In the genomic region with DNA sequence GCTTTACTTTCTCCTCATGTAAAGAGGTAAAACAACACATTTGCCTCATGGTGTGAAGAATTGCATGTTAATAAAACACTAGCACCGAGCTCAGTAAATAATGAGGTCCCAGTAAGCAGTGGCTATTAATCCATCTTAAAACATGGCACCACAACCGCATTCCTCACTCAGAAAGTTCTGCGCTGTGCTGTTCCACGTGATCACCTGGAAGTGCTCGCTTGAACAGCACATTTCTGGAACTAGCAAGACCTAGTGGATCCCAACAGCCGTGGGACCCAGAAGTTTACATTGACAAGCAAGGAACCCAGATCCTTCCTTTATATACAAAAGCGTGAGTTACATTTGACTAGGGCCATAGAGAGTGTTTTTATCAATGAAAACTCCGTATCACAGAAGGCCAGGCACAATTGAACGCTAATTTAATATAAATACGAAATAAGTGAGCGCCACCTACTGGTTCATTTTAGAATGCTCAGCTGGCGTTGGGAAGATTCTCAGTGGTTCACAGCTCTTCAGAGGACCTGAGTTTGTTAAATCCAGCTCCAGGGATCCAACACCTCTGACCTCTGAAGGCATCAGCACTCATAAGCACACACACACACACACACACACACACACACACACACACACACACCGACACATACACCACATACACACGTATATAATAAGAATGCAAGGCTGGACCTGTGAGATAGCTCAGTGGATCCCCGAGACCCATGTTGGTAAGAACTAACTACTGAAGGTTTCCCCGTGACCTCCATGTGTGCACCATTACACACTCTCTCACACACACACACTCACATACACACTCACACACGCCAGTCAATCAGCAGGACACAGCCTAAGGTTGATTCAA, we compare ENCODE assay signal across 9 mouse cellular contexts. TPM values are rescaled to one million over a fixed set of nuclear protein-coding genes. Genes with fewer than 3 reads are reported as not detected.
DNase-seq lines count a peak whose midpoint lies in the region; ATAC-seq and TF ChIP-seq lines count a peak whose summit lies in the region.
"Had no signal": no experiment of that assay in that cellular context is flagged by ENCODE, and none has a peak within 500 bp of the region (broad histone marks: within the 10 kb centered on the region; RNA-seq: fewer than 3 reads in every experiment).

No protein-coding gene starts in this region.

- no peaks in the 10 kb centered on the region for H3K79me2 ChIP-seq in liver, adult 2 months (ENCODE audit: control insufficient read depth, insufficient read depth, low read length)

- no peak overlapping the region for H3K27ac ChIP-seq in forebrain, embryonic 16.5 days (ENCODE audit: low read length)
- no peak overlapping the region for H3K27ac ChIP-seq in intestine, embryonic 16.5 days (ENCODE audit: low read length)
- H3K27ac ChIP-seq in liver, adult 2 months (replicated peaks; ENCODE audit: insufficient read depth, low read depth, low read length) = no peak overlapping the region
- H3K27ac ChIP-seq in midbrain, embryonic 16.5 days (ENCODE audit: low read length) = no peak overlapping the region

- no peak overlapping the region for H3K9ac ChIP-seq in forebrain, embryonic 16.5 days (replicated peaks; ENCODE audit: low read depth, low read length)
- H3K9ac ChIP-seq in intestine, embryonic 16.5 days (ENCODE audit: low read depth, low read length) = no peak overlapping the region
- H3K9ac ChIP-seq in liver, adult 2 months (ENCODE audit: low read depth, low read length) = no peak overlapping the region
- H3K9ac ChIP-seq in midbrain, embryonic 16.5 days (ENCODE audit: low read depth, low read length) = no peak overlapping the region

- H3K36me3 ChIP-seq in forebrain, embryonic 16.5 days (ENCODE audit: control insufficient read depth, insufficient read depth) = no peaks in the 10 kb centered on the region
- no peaks in the 10 kb centered on the region for H3K36me3 ChIP-seq in intestine, embryonic 16.5 days (ENCODE audit: control insufficient read depth, insufficient read depth, low read length)
- H3K36me3 ChIP-seq in liver, adult 2 months (ENCODE audit: control insufficient read depth, insufficient read depth, low read length) = no peaks in the 10 kb centered on the region
- no peaks in the 10 kb centered on the region for H3K36me3 ChIP-seq in midbrain, embryonic 16.5 days (ENCODE audit: control insufficient read depth, insufficient read depth, low read length)

- H3K4me1 ChIP-seq in forebrain, embryonic 16.5 days (replicated peaks; ENCODE audit: control insufficient read depth, insufficient read depth, low read length) = peaks cover 4% of the 10 kb centered on the region
- H3K4me1 ChIP-seq in intestine, embryonic 16.5 days (ENCODE audit: control insufficient read depth, insufficient read depth, low read length) = no peaks in the 10 kb centered on the region; the same call in 1 of the 2 replicates
- H3K4me1 ChIP-seq in liver, adult 2 months (ENCODE audit: control insufficient read depth, insufficient read depth, low read length) = no peaks in the 10 kb centered on the region
- peaks cover 11% of the 10 kb centered on the region for H3K4me1 ChIP-seq in midbrain, embryonic 16.5 days (ENCODE audit: control insufficient read depth, insufficient read depth, low read length)

- H3K9me3 ChIP-seq in forebrain, embryonic 16.5 days (ENCODE audit: control insufficient read depth, low read length) = no peaks in the 10 kb centered on the region
- no peaks in the 10 kb centered on the region for H3K9me3 ChIP-seq in intestine, embryonic 16.5 days (ENCODE audit: control insufficient read depth, low read length)
- no peaks in the 10 kb centered on the region for H3K9me3 ChIP-seq in midbrain, embryonic 16.5 days (replicated peaks; ENCODE audit: control insufficient read depth, low read length, poor library complexity, severe bottlenecking)

- H3K27me3 ChIP-seq in forebrain, embryonic 16.5 days (replicated peaks; ENCODE audit: control insufficient read depth, insufficient read depth, low read length) = no peaks in the 10 kb centered on the region
- no peaks in the 10 kb centered on the region; the same call in 1 of the 2 replicates for H3K27me3 ChIP-seq in intestine, embryonic 16.5 days (replicated peaks; ENCODE audit: control insufficient read depth, insufficient read depth, low read length)
- no peaks in the 10 kb centered on the region for H3K27me3 ChIP-seq in liver, adult 2 months (ENCODE audit: control insufficient read depth, insufficient read depth, low read length)
- H3K27me3 ChIP-seq in midbrain, embryonic 16.5 days (ENCODE audit: control insufficient read depth, insufficient read depth, low read depth, low read length) = no peaks in the 10 kb centered on the region

- peak; percentile 20; the same call in 1 of the 2 replicates for TF ChIP-seq CTCF in liver, adult 2 months (IDR thresholded peaks at IDR 0.05; ENCODE audit: low read depth, low read length)

- 26% methylated on average over 17 of the region's 17 CpGs for WGBS in forebrain, embryonic 16.5 days
- WGBS in intestine, embryonic 16.5 days = 31% methylated on average over 17 of the region's 17 CpGs
- 39% methylated on average over 17 of the region's 17 CpGs for WGBS in liver, adult 2 months
- WGBS in midbrain, embryonic 16.5 days = 33% methylated on average over 17 of the region's 17 CpGs

- peak overlapping the region; percentile 46 for H3K4me2 ChIP-seq in forebrain, embryonic 16.5 days (ENCODE audit: low read length)
- peak overlapping the region; percentile 42 for H3K4me2 ChIP-seq in intestine, embryonic 16.5 days (ENCODE audit: low read depth, low read length)
- H3K4me2 ChIP-seq in midbrain, embryonic 16.5 days (ENCODE audit: low read length) = peak overlapping the region; percentile 48

- ATAC-seq in forebrain, embryonic 16.5 days = peak; percentile 37
- no peak; the same call in 1 of the 2 replicates for ATAC-seq in intestine, embryonic 16.5 days
- ATAC-seq in midbrain, embryonic 16.5 days = peak; percentile 62

- H3K4me3 ChIP-seq in forebrain, embryonic 16.5 days (replicated peaks; ENCODE audit: low read length) = peak overlapping the region; percentile 14; the same call in 1 of the 2 replicates
- no peak overlapping the region for H3K4me3 ChIP-seq in intestine, embryonic 16.5 days (ENCODE audit: low read length)
- H3K4me3 ChIP-seq in liver, adult 2 months (ENCODE audit: insufficient read depth, low read depth, low read length) = no peak overlapping the region
- peak overlapping the region; percentile 12; the same call in 1 of the 2 replicates for H3K4me3 ChIP-seq in midbrain, embryonic 16.5 days (ENCODE audit: low read depth, low read length)
- H3K4me3 ChIP-seq: erythroblast, embryonic 14.5 days had no signal

- DNase-seq in layer of hippocampus, adult 18-20 months (ENCODE audit: low spot score in 2 of 2) = peak; percentile 52 to 82
- DNase-seq in layer of hippocampus, adult 9-11 months = no peak
- peak; percentile 67 for DNase-seq in brain, adult 2 months (ENCODE audit: low read depth, low spot score)
- peak; percentile 40 for DNase-seq in liver, adult 2 months (ENCODE audit: extremely low read depth, low read depth, low spot score)
- peak; percentile 28 for DNase-seq in yolk sac, embryonic 10.5 days (ENCODE audit: low spot score)

- TF ChIP-seq POLR2A in liver, adult 2 months (IDR thresholded peaks at IDR 0.05; ENCODE audit: extremely low read depth, insufficient read depth, low read length) = no peak

RNA-seq across cellular contexts. Expression of a gene that starts 25.5 kb away (rescaled TPM):
- 100 to 1,000 TPM; 237 to 246 TPM for total RNA-seq in layer of hippocampus, adult 18-20 months (2021)
- polyA plus RNA-seq in forebrain, embryonic 16.5 days (2015; fragmentation: Nextera tagmentation; extraction: Ambion mirVana) = 451 and 473 TPM in 2 replicates
- 713 and 755 TPM in 2 replicates for polyA plus RNA-seq in intestine, embryonic 16.5 days (2015; fragmentation: Nextera tagmentation; extraction: Ambion mirVana)
- total RNA-seq in liver, adult 2 months (2014; rRNA removed) = 507 and 645 TPM in 2 replicates
- polyA plus RNA-seq in liver, adult 2 months (2012; rRNA removed) = 645 and 687 TPM in 2 replicates
- polyA plus RNA-seq in midbrain, embryonic 16.5 days (2015; fragmentation: Nextera tagmentation; extraction: Ambion mirVana) = 347 and 351 TPM in 2 replicates

RNA-seq across cellular contexts. Expression of a gene that starts 42.5 kb away (rescaled TPM):
- total RNA-seq in layer of hippocampus, adult 18-20 months (2021) = 10 to 100 TPM; 58.1 to 62.3 TPM
- 7.2 and 7.6 TPM in 2 replicates for polyA plus RNA-seq in forebrain, embryonic 16.5 days (2015; fragmentation: Nextera tagmentation; extraction: Ambion mirVana)
- 4.1 and 5.9 TPM in 2 replicates for polyA plus RNA-seq in intestine, embryonic 16.5 days (2015; fragmentation: Nextera tagmentation; extraction: Ambion mirVana)
- total RNA-seq in liver, adult 2 months (2014; rRNA removed) = 11.4 and 13.2 TPM in 2 replicates
- polyA plus RNA-seq in liver, adult 2 months (2012; rRNA removed) = 13.7 and 18.2 TPM in 2 replicates
- polyA plus RNA-seq in midbrain, embryonic 16.5 days (2015; fragmentation: Nextera tagmentation; extraction: Ambion mirVana) = 6.7 and 6.9 TPM in 2 replicates

RNA-seq across cellular contexts. Expression of a gene that starts 51.3 kb away (rescaled TPM):
- total RNA-seq in layer of hippocampus, adult 18-20 months (2021) = 1 to 10 TPM; 1.9 to 2.4 TPM
- 1.4 and 2.0 TPM in 2 replicates for polyA plus RNA-seq in forebrain, embryonic 16.5 days (2015; fragmentation: Nextera tagmentation; extraction: Ambion mirVana)
- 0.78 and 1.2 TPM in 2 replicates for polyA plus RNA-seq in intestine, embryonic 16.5 days (2015; fragmentation: Nextera tagmentation; extraction: Ambion mirVana)
- total RNA-seq in liver, adult 2 months (2014; rRNA removed) = 5.8 and 11.2 TPM in 2 replicates
- 11.0 and 16.3 TPM in 2 replicates for polyA plus RNA-seq in liver, adult 2 months (2012; rRNA removed)
- polyA plus RNA-seq in midbrain, embryonic 16.5 days (2015; fragmentation: Nextera tagmentation; extraction: Ambion mirVana) = 1.8 and 3.6 TPM in 2 replicates
- polyA plus RNA-seq: erythroblast, embryonic 14.5 days had no signal

RNA-seq across cellular contexts. Expression of a gene that starts 51.8 kb away (rescaled TPM):
- 1 to 10 TPM in 1 of 2 experiments, under 1 TPM in 1; 0.38 to 1.1 TPM for total RNA-seq in layer of hippocampus, adult 18-20 months (2021)
- 2.8 and 3.9 TPM in 2 replicates for polyA plus RNA-seq in forebrain, embryonic 16.5 days (2015; fragmentation: Nextera tagmentation; extraction: Ambion mirVana)
- 1.3 and 1.4 TPM in 2 replicates for polyA plus RNA-seq in intestine, embryonic 16.5 days (2015; fragmentation: Nextera tagmentation; extraction: Ambion mirVana)
- total RNA-seq in liver, adult 2 months (2014; rRNA removed) = 1.5 and 2.0 TPM in 2 replicates
- 5.5 and 5.8 TPM in 2 replicates for polyA plus RNA-seq in liver, adult 2 months (2012; rRNA removed)
- 1.3 and 1.8 TPM in 2 replicates for polyA plus RNA-seq in midbrain, embryonic 16.5 days (2015; fragmentation: Nextera tagmentation; extraction: Ambion mirVana)

Comparison
In these comparisons a context has a peak if more than half of its experiments do, and no peak if none do; other contexts are left out.
1. H3K4me3 ChIP-seq: peak in forebrain, embryonic 16.5 days (single experiment) and midbrain, embryonic 16.5 days (single experiment); none in intestine, embryonic 16.5 days (single experiment) and liver, adult 2 months (single experiment).
2. Peak in every context shown above with its lines, with median percentiles within 50 percentile points of each other: H3K4me2 ChIP-seq.